Mouse (Mus musculus) right cerebral cortex, adult 18-20 months (tissue): Measurements from ENCODE around the gene Ubap1.

Experiments used
- DNase-seq: peaks from one replicate; pipeline ENCODE4 v3.0.0; 2022; ENCODE audit warnings: mixed read lengths

The Ubap1 gene

GRCm38 (mm10) chr4:41348584-41349198 lies at the start of gene Ubap1:
Gene Ubap1, plus strand, starts transcription at chr4:41348996.
- DNase-seq = peak; percentile 93

GRCm38 (mm10) chr4:41303671-41304070 lies 45.1 kb upstream of the Ubap1 start:
- no peak for DNase-seq

- DNase-seq = peak; percentile 43
These were observed 44.5 kb upstream of the Ubap1 start for GRCm38 (mm10) chr4:41304302-41304701.

- DNase-seq = no peak
These were observed 41.4 kb upstream of the Ubap1 start for GRCm38 (mm10) chr4:41307406-41307805.

- DNase-seq = no peak
These were observed 37.9 kb upstream of the Ubap1 start for GRCm38 (mm10) chr4:41310567-41311563.

- DNase-seq = no peak
These were observed 35.1 kb upstream of the Ubap1 start for GRCm38 (mm10) chr4:41313722-41314121.

GRCm38 (mm10) chr4:41314141-41315129 lies 34.4 kb upstream of the Ubap1 start, which contains the start of gene Dcaf12:
Gene Dcaf12, minus strand, starts transcription at chr4:41314889.
- peak; percentile 96 for DNase-seq

- no peak for DNase-seq
These were observed 33.6 kb upstream of the Ubap1 start for GRCm38 (mm10) chr4:41315173-41315572.

- no peak for DNase-seq
These were observed 30.5 kb upstream of the Ubap1 start for GRCm38 (mm10) chr4:41318267-41318666.

- DNase-seq = no peak
These were observed 27.8 kb upstream of the Ubap1 start for GRCm38 (mm10) chr4:41320971-41321370.

GRCm38 (mm10) chr4:41326876-41327275 lies 21.9 kb upstream of the Ubap1 start:
- no peak for DNase-seq

GRCm38 (mm10) chr4:41329481-41329880 lies 19.3 kb upstream of the Ubap1 start:
- no peak for DNase-seq

GRCm38 (mm10) chr4:41331085-41331484 lies 17.7 kb upstream of the Ubap1 start:
- DNase-seq = no peak

- DNase-seq = no peak
These were observed 16.9 kb upstream of the Ubap1 start for GRCm38 (mm10) chr4:41331698-41332421.

- DNase-seq = no peak
These were observed 12.2 kb upstream of the Ubap1 start for GRCm38 (mm10) chr4:41336546-41336945.

- DNase-seq = no peak
These were observed 7.8 kb upstream of the Ubap1 start for GRCm38 (mm10) chr4:41340912-41341550.

GRCm38 (mm10) chr4:41346011-41346410 lies 2.8 kb upstream of the Ubap1 start:
- no peak for DNase-seq

GRCm38 (mm10) chr4:41347839-41348238 lies 957 bp upstream of the Ubap1 start:
- no peak for DNase-seq

- no peak for DNase-seq
These were observed 399 bp downstream of the Ubap1 start for GRCm38 (mm10) chr4:41349199-41349591.

- DNase-seq = no peak
These were observed 4.0 kb downstream of the Ubap1 start for GRCm38 (mm10) chr4:41352758-41353157.

- no peak for DNase-seq
These were observed 4.5 kb downstream of the Ubap1 start for GRCm38 (mm10) chr4:41353265-41353664.
